Mouse (Mus musculus): ENCODE measurements around the gene Pzp.

DNA sequence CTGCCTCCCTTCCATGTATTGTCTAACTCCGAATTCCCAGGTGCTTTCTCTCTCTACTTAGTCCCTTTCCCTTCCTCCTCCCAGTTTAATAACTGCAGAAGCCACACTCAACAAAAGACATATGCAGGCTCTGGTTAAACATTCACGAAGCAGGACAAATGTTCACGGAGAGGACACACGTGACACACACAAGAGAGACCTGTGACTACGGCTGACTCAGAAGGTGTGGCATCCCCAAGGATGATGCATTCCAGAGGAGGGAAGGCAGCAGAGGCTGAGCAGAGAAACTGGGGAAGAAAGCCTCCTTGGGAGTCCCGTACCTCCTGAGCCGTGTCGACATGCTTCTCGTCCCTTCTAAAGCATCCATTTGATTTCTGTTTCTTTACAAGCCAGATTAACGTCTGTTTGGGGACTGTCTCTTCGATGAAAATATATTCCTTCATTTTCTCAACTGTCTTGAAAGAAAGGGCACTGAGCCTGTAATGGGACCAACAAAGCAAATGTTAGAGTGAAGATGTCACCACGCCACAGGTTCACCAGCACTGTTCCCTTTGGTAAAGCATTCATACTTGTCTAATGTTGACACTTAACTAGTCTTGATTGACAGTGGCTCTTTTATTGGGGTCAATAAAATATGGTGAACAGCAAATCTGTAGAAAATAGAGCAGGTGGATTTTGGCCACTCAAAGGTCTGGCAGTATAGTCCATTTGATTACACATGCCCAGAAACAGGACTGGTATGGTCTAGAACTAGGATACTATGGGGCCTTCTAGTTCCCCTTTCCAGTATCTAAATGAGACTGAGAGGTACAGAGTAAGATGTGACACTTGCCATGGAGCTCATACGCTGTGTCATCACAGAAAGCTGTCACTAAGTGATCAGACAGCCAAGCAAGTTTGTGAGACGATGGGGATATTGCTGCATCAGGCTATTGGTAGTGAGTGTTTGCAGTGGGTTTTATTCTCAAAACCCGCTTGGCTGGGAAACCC, 23.2 kb upstream of the Pzp start:
- TF ChIP-seq CTCF (IDR thresholded peaks at IDR 0.05; ENCODE audit: low read depth) (no peak), EP300 (IDR thresholded peaks at IDR 0.05; ENCODE audit: low read depth) (no peak)

All from liver, postnatal 0 days (tissue).